Mouse (Mus musculus): ENCODE results near the gene Ccnl2.
A peak's percentile ranks its signal among the peaks of the same experiment; 100 is the strongest.

GRCm38 (mm10) chr4:155831205-155831766 is 19.0 kb downstream of the Ccnl2 start, which contains the start of gene Aurkaip1:
- TF ChIP-seq CTCF (IDR thresholded peaks at IDR 0.05; ENCODE audit: extremely low read depth, insufficient read depth, low read length) (peak; percentile 72), POLR2A (IDR thresholded peaks at IDR 0.05; ENCODE audit: extremely low read depth, insufficient read depth, low read length) (peak; percentile 68)

Data from cortical plate, adult 2 months (tissue).